Mouse (Mus musculus) G1E (cell line): ENCODE data around the gene Olfr748.

ENCODE experiments used
- CTCF ChIP-seq: IDR thresholded peaks from 2 replicates; pipeline ENCODE4 v1.5.1; 2012; ENCODE audit warnings: low read depth, low read length, inconsistent platforms, mixed read lengths
- POLR2AphosphoS5 ChIP-seq: IDR thresholded peaks from 2 replicates; pipeline ENCODE4 v1.6.1; 2012; ENCODE audit warnings: low read depth, low read length, inconsistent platforms; ENCODE audit not compliant: insufficient replicate concordance

DNA sequence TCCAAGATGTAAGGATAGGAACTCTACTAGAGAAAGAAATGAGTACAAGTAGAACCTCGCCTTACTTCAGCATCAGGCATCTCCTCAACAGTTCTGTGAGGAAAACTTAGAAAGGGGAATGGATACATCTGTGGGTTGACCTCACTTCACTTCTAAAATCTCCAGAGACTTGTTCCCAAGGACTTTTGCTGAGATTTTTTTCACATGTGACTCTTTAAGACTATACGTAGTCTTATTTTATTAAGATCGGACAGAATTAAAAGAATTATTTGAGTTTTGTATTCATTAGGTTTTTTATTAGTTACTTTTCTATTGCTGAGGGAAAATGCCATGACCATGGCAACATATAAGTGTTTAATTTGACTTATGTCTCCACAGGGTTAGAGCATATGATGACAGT lies 14.1 kb upstream of the Olfr748 start, which contains the start of gene Olfr747:
- TF ChIP-seq CTCF, result no peak
- no peak for TF ChIP-seq POLR2AphosphoS5
